Comparison of ENCODE assay signal across 8 mouse cellular contexts in the genomic region with DNA sequence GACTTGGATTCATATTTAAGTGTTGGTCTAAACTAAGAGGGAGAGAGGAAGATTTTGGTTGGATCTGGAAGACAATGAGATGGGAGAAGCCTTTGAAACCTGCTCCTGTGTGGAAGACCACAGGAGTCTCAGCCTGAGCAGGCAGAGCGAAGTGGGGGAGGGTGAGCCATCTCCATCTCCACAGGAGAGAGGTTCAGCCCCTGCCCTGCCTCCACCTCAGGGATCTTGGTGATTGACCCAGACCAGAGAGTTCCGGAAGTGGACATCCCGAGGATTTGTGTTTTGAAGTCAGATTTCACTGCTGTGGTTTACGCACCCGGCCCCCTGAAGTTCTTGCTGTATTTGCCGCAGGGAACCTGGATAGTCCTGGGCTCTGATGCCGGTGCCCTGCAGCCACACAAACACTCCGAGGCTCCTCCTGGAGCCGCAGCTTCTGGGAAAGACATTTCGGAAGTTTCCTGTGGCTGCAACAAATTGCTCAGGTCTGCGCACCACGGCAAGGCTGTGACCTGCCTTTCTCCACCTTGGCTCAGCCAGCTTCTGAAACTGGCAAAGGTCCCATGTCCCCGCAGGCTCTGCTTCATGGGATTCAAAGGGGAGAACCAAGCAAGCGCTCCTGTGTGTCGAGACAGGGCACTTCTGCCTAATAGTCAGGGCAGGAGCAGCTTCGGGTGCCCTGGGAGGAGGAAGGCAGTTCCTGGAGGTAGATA.
DNase-seq lines count a peak whose midpoint lies in the region; ATAC-seq lines count a peak whose summit lies in the region.

No protein-coding gene starts in this region.

- H3K4me1 ChIP-seq in heart, embryonic 12.5 days (replicated peaks) = peaks cover 25% of the 10 kb centered on the region
- peaks cover 41% of the 10 kb centered on the region for H3K4me1 ChIP-seq in kidney, embryonic 16.5 days (ENCODE audit: insufficient read depth, low read length)
- peaks cover 36% of the 10 kb centered on the region for H3K4me1 ChIP-seq in neural tube, embryonic 12.5 days

- peak overlapping the region; percentile 42 for H3K9ac ChIP-seq in heart, embryonic 12.5 days
- peak overlapping the region; percentile 58 for H3K9ac ChIP-seq in kidney, embryonic 16.5 days (replicated peaks; ENCODE audit: low read length)
- H3K9ac ChIP-seq in neural tube, embryonic 12.5 days = no peak overlapping the region

- peak; percentile 33 for DNase-seq in brain, adult 2 months (ENCODE audit: low read depth, low spot score)
- DNase-seq in cerebellum, adult 9-10 months = peak; percentile 30
- DNase-seq in thymus, postnatal 0 days (ENCODE audit: low spot score) = no peak
- no peak for DNase-seq in left cerebral cortex, postnatal 25 days (ENCODE audit: low spot score in 2 of 2)
- no peak for DNase-seq in right cerebral cortex, adult 18-20 months

- H3K4me2 ChIP-seq in heart, embryonic 12.5 days = peak overlapping the region; percentile 74
- peak overlapping the region; percentile 54 for H3K4me2 ChIP-seq in kidney, embryonic 16.5 days (replicated peaks; ENCODE audit: low read depth, low read length)
- peak overlapping the region; percentile 47 for H3K4me2 ChIP-seq in neural tube, embryonic 12.5 days (replicated peaks)

- H3K4me3 ChIP-seq in heart, embryonic 12.5 days = peak overlapping the region; percentile 35
- H3K4me3 ChIP-seq in kidney, embryonic 16.5 days (ENCODE audit: low read length) = peak overlapping the region; percentile 28
- no peak overlapping the region for H3K4me3 ChIP-seq in neural tube, embryonic 12.5 days

- no peaks in the 10 kb centered on the region for H3K9me3 ChIP-seq in heart, embryonic 12.5 days (replicated peaks)
- H3K9me3 ChIP-seq in kidney, embryonic 16.5 days (ENCODE audit: low read length) = no peaks in the 10 kb centered on the region
- no peaks in the 10 kb centered on the region for H3K9me3 ChIP-seq in neural tube, embryonic 12.5 days

- no peak overlapping the region for H3K27ac ChIP-seq in heart, embryonic 12.5 days (ENCODE audit: poor library complexity, severe bottlenecking)
- peak overlapping the region; percentile 64 for H3K27ac ChIP-seq in kidney, embryonic 16.5 days (ENCODE audit: low read length)
- H3K27ac ChIP-seq in neural tube, embryonic 12.5 days = no peak overlapping the region

- 3% methylated on average over 16 of the region's 16 CpGs for WGBS in heart, embryonic 12.5 days
- 6% methylated on average over 16 of the region's 16 CpGs for WGBS in kidney, embryonic 16.5 days
- 9% methylated on average over 16 of the region's 16 CpGs for WGBS in neural tube, embryonic 12.5 days

- intact Hi-C loops in left cerebral cortex, postnatal 25 days (cut with DNase I) = no loop called here

- no peak for ATAC-seq in heart, embryonic 12.5 days (ENCODE audit: insufficient number of reproducible peaks, low FRiP score)
- peak; percentile 63; the same call in 1 of the 2 replicates for ATAC-seq in kidney, embryonic 16.5 days (ENCODE audit: low FRiP score, low TSS enrichment)
- ATAC-seq in neural tube, embryonic 12.5 days (ENCODE audit: low FRiP score, low read depth) = no peak

- no peaks in the 10 kb centered on the region for H3K27me3 ChIP-seq in heart, embryonic 12.5 days (replicated peaks)
- no peaks in the 10 kb centered on the region for H3K27me3 ChIP-seq in kidney, embryonic 16.5 days (ENCODE audit: insufficient read depth, low read length)
- peaks cover 3% of the 10 kb centered on the region; the same call in 1 of the 2 replicates for H3K27me3 ChIP-seq in neural tube, embryonic 12.5 days (replicated peaks)

- H3K36me3 ChIP-seq in heart, embryonic 12.5 days = no peaks in the 10 kb centered on the region
- no peaks in the 10 kb centered on the region for H3K36me3 ChIP-seq in kidney, embryonic 16.5 days (ENCODE audit: insufficient read depth, low read length)
- no peaks in the 10 kb centered on the region for H3K36me3 ChIP-seq in neural tube, embryonic 12.5 days

Comparison
In these comparisons a context has a peak if more than half of its experiments do, and no peak if none do; other contexts are left out.
1. DNase-seq: peak in brain, adult 2 months (single experiment) and cerebellum, adult 9-10 months (single experiment); none in thymus, postnatal 0 days (single experiment), left cerebral cortex, postnatal 25 days (0 of 2) and right cerebral cortex, adult 18-20 months (single experiment).
2. Peak in every context shown above with its lines, with median percentiles within 50 percentile points of each other: H3K4me2 ChIP-seq.